Mouse (Mus musculus) adrenal gland, postnatal 36 days (tissue): ENCODE results near the gene Ciita. TPM values are rescaled to one million over a fixed set of nuclear protein-coding genes. Genes with fewer than 3 reads are reported as not detected.

Experiments
- DNase-seq, 2 experiments: peaks; one replicate each; pipeline ENCODE4 v3.0.0; 2021; ENCODE audit warnings: mixed read lengths in 1 of 2
- long read RNA-seq, 2 experiments: library from polyadenylated mRNA; stranded (forward); transcript quantifications; one replicate each; pipeline ENCODE4 v2.0.0; 2021; ENCODE audit warnings: borderline sequencing depth in 2 of 2
- total RNA-seq, 2 experiments: library from RNA; stranded (reverse); gene quantifications; 2 replicates each; pipeline ENCODE4 v1.2.3; 2021

The Ciita gene
- total RNA-seq, result 1 to 10 TPM; 1.7 TPM
- long read RNA-seq, experiment 1, result 0 reads
- long read RNA-seq, experiment 2, result 0 reads

DNA sequence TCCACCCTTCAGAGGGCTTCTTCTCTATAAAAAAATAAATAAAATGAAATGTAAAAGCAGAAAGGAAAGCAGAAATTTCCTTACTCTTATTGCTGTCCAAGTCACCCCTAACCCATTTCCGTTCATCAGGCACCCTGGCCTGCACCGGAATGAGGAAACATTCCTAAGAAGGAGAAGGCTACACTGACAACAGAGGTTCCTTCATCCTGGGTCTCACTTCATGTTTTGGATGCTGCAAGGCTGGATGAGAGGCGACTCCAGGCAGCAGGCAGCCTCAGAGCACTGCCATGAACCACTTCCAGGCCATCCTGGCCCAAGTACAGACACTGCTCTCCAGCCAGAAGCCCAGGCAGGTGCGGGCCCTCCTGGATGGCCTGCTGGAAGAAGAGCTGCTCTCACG, at the start of gene Ciita:
TSS of gene Ciita (plus strand) at position 203 of the 400 bp plus-strand sequence.
- no peak for DNase-seq

DNA sequence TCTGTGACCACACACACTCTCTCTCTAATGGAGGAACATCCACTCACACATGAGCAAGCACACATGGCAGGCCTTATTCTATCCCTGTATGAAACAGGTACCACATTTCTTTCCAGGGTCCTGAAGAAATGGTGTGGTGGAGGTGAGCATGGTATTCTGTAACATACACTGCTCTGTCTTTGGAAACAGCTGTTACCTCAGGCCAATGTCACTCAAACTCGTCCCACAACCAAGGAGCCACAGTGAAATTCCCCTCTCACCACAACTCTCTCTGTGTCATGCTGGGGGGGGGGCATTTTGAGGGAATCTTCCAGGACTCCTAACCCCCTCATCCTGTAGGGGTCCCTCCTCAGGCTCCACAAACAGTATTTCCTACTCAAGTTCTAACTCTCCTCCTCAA, 47.9 kb upstream of the Ciita start:
- no peak for DNase-seq

DNA sequence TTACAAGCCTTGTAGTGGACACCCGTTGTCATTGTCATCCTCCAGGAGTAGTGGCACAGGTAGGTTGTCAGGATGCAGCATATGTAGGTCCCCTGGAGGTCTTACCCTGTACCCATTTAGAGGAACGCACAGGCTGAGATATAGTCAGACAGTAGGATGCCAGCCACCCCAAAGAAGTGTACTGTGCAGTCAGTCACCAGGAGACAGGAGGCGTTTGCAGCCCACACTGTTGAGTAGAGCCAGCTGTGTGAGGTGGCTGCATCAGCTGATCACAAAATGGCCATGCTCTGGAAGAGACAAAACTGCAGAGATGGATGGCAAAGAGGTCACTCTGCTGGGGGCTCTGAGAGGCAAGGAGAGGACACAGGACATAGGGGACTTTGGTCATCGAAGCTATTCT, 47.5 kb upstream of the Ciita start:
- DNase-seq, result no peak

DNA sequence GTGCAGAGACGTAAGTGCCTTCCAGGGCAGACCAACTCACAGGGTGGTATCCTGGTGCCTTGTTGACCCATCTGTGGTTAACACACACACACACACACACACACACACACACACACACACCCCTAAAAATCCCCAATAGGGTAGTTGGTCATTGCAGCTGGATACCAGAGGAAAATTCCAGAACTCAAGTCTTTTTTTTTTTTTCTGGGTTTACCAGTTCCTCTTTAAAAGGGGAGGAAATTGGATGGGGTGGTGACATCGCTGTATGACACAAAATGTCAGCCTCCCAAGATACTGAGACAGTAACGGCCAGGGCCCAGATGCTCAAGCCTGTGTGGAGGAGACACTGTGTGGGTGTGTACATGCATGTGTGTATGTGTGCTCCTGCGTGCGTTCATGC, 46.5 kb upstream of the Ciita start:
- no peak for DNase-seq

DNA sequence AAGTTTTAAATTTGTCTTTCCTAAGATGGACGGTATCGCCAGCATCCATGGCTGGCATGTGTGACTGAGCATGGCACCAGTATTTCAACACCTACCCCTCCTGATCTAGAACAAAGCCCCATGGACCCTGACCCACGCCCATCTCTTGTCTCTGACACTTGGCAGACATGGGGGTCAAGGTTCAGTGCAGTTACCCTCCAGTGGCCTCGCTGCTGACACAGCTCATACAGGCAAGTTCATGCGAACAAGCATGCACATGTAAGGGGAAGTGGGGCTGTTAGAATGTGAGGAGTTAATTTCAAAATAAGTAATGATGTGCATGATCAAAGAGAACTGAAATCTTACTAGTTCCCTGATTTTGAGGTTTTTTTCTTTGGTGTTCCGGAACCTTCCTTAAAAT, 43.7 kb upstream of the Ciita start:
- no peak for DNase-seq

DNA sequence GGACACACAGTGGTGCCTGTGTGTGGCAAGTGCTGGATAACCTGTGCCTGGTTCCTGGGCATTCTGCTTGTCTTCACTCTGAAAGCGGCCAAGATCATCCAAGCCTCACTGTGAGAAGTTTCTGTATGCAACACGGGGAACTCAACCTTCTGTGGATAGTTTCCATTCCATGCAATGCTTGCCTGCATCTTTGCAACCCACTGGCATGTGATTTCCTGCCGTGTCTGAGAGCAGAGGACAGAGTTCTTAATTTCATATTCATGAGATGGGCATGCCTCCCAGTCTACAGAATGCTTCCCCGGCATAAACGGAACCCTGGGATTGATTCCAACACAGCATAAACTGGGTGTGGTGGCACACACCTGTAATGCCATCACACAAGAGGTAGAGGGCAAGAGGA, 41.8 kb upstream of the Ciita start:
- no peak for DNase-seq

DNA sequence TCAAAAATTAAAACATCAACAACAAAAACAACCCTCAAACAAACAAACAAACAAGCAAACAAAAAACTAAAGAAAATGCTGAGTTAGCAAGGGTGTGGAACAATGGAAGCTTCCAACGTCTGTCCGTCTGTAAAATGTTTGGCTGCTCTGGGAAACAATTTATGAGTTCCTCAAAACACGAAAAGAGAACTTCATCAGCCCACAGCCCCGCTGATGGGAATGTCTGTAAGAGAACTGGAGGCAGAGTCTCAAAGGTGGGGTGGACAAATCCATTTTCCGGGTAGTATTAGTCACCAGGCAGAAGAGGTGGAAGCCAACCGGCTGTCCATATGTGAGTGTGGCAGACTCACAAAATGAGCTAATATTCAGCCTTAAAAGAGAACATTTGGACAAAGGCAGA, 38.5 kb upstream of the Ciita start:
- DNase-seq, result no peak

DNA sequence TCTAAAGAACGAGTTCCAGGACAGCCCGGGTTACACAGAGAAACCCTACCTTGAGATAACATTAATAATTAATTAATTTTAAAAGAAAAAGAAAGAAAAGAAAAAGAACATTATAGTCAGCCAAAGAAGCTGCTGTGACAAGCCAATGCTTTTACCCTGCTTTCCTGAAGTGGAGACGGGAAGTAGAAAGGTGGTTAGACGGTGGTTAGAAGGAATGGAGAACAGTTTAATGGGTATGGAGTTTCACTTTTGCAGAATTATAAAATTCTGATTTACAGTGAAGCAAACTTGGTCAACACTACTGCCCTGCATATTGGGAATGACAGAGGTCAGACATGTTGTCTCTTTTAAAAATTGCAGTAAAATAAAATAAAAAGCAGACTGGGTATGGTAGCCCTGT, 38.1 kb upstream of the Ciita start:
- no peak for DNase-seq

DNA sequence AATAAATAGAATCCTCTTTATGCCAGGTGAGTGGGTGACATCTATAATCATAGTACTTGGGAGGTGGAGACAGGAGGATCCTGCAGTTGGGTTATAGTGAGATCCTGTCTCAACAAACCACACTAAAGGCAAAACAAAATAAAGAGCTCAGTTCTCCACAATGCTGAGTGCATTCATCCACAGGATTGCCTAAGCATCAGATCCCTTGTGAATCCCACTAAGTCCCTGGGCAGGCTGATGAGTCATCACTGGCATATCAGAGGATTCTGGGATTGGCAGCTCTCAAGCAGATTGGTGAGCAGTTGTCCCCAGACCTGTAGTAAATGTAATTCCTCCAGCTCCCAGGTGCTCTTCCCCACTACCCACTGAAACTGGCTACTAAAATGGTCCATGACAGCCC, 36.1 kb upstream of the Ciita start:
- no peak for DNase-seq

DNA sequence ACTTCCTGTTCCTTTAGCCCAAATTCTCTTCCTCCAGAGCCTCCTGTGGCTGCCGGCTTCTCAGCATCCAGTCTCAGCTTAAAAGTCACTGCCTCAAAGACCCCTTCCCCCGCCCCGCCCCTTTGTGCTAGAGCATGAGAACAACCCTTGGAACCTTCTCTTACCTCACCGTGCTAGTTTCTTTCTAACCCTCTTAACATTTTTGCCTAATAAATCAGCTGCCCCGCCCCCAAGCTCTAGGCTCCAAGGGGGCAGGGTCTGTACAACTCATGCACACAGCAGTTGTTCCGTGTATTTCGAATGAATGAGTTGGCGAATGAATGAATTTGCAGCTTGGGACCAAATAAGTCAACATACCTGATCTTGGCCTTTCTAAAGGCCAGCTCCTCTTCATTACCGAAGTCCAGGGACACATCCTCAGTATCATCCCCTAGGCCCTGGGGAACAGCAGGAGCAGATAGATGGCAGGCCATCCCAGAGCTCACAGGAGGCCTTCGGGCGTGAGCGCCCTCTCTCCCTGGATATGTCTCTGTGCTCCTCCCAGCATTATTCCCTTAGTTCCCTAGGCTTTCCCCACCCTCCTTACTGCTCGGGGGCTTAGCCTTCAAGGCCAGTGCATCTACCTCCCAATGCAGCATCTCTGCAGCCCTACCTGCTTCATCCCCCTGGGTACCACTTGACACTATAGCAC, 33.1 kb upstream of the Ciita start:
- DNase-seq, result no peak

DNA sequence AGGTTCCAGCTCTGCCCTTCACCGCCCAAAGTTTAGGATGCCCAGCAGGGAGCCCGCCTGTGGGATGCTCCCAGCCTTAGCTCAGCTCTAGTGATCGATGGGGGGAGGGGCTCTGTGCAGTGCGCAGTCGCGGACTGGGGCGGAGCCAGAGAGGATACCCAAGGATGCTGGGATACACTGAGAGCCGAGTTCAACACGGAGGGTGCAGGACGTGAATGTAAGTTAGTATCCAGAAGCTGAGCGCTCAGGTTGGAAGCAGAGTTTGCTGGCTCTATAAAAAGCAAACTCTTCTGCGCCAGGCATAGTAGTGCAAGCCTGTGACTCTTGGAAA, 32.6 kb upstream of the Ciita start, which contains the start of gene Tvp23a:
TSS of gene Tvp23a (minus strand) at position 99 of the 331 bp plus-strand sequence.
- DNase-seq, result peak; percentile 25 to 64

DNA sequence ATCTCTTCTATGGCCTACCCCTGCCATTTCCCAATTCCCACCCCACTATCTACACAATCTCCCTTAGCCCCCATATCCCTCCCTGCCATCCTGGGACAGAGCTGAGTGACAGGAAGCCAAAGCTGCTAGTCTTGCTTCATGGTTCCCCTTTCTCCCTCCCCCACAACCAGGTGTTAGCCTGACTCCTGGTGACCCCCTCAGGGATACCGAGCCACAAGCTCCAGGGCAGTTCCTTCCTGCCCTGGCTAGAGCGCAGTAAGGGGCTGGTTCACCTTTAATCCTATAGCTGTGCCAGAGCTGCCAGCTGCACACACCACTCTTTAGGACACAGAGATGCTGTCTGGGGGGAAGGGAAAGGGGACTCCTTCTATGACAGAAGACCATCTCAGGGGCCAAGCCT, 32.1 kb upstream of the Ciita start:
- DNase-seq, result no peak

DNA sequence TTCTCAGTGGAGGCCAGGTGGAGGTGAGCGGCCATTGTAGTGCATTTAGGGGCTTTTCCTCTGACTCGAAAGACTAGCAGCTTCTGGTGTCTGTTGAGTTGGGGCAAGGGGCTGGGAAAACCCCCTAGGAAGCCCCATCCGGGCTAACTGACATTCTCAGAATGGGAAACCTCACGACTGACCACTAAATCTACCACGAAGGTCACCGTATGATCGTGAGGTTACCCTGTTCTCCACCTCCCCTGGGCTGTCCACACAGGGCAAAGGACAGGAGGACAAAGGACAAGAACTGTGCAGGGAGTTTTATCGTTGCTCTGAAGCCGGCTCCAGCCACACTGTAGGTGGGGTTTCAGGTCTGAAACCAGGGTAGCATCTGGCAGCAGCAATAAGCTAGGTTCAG, 30.9 kb upstream of the Ciita start:
- no peak for DNase-seq

DNA sequence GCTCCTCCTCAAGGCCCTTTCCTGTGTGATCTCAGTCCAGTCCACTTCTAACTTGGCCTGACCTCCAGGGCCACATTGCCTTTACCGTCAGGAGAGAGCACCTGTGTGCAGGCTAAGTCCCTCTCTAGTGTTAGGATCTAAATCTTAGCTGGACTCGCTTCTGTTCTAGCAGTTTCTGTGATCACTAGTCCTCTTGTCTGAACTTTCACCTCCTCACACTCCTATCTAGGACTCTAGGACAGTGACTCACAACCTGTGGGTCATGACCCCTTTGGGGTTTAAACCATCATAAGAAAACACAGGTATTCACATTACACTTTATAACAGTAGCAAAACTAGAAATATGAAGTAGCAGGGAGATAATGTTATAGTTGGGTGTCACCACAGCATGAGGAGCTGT, 28.0 kb upstream of the Ciita start:
- DNase-seq, result no peak

DNA sequence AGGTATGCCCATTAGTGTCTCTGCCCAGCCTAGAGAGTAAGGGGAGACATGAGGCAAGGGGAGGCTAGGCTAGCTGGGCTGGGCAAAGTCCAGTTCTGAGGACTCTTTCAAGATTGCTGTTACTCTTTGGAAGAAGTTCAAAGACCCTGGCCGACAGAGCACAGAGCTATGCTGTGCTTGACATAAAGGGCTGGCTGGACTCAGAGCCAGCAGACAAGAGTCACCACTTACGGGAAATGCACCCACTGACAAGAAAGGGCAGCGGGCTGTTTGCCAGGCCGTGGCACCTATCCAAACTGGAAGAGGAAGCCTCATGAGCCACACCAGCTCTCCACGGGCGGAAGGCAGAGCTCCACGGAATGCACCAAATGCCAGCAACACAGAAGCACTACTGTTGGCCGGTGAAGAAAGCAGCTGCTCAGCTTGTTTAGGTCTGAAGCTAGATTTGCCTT, 27.4 kb upstream of the Ciita start:
- DNase-seq, result peak; percentile 93 to 94

DNA sequence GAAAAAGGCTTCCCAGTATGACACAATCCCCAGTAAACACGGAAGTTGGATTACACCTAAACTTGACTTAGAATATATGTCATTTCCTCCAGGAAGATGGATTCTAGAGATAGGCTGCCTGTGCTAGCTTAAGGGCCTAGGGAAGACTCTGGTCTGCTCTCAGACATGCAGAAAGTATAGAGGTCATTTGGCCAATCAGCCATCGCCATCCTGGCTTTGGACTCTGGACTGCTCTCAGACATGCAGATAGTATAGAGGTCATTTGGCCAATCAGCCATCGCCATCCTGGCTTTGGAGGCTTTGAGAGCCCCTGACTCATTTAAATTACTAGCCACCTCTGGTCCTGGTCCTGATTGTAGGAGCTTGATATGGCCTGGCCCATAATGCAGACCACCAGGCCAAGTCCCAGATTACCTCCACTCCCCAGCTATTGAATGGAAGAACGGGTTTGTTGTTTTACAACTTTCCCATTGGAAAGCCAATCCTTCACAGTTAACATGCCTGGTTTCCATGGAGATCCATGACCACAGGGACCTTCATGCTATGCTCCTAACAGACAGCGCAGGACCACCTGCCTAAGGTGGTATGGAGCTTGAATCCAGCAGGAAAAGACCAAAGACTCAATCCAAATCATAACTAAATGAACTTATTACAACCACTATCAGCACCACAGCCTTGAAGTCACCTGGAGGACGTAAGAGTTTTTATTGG, 25.8 kb upstream of the Ciita start:
- no peak for DNase-seq

DNA sequence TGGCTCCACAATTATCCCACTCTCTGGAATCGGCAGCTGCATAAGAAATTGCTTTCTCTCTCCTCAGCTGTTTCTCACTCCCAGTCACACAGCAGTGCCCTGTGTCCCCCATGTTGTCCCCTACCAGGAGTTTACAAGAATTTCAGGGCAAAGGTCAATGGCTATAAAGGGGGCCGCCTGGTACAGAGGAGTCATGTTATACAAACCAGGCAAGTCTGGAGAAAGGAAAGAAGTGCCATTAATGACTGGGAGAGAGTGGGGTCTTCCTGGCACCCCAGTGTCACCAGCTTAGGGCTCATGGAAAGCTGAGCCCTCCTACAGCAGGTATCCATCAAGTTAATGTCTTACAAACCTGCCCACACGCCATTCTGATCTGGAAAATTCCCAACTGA, 25.3 kb upstream of the Ciita start:
- DNase-seq, result no peak

DNA sequence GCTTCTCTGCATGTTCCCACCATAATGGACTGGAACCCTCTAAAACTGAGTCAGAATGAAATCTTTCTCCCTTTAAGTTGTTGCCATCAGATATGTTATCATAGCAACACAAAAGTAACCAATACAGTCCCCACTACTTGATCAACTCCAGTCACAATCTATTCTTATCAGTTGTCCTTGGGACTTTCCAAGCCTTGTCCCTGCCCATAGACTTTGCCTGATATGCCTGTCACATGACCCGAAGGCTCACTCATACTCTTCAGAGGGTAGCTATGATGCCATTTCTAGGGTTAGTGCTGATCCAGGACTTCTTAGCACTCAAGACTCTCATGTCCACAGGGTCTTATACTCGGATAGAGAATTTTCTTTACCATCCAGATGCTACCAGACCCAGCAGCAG, 19.7 kb upstream of the Ciita start:
- no peak for DNase-seq

DNA sequence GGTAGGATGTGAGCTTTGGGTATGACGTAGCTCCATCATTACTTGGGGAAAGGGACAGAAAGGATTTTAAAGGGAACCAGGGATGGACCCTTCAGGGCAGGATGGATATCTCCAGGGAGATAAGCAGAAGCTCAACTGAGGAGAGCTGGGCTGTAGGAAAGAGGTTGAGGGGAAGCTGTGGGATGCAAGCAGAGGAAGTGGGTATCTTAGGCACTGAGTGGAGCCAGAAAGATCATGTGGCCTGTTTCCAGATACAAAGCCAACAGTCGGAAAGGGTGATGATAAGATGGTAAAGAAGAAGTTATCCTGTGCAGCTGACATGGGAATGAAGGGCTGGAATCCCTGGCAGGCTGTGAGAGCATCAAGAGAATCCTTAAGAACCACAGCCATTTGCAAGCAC, 18.7 kb upstream of the Ciita start:
- no peak for DNase-seq

DNA sequence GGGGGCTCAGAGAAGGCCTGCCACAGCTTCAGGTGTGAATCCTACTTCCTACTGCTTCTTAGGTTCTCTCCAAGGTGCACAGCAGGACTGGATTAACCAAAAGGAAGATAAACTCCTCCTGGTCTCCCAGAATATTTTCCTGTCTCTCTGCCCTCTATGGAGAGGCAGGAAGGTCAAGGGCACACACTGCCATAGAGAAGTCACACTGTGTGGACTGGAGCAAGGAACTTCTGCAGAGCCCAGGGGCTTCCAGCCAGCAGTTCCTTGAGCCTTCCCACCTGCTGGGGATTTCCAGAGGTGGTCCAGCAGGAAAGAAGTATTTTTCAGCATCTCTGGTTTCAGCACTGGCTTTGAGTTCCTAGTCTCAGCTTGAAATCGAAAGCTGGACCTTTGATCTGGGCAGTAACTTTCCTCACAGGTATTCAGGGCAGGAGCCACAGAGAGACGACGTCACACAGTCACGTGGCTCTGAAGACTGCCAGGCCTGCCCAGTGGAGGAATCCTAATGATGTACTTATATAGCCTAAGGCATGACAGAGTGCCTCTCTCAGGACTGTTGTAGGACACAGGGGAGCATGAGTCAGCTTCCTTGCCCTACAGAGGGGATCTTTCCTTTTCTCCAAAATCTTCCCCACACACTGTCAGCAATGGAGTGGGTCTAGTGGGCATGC, 14.7 kb upstream of the Ciita start:
- no peak for DNase-seq

DNA sequence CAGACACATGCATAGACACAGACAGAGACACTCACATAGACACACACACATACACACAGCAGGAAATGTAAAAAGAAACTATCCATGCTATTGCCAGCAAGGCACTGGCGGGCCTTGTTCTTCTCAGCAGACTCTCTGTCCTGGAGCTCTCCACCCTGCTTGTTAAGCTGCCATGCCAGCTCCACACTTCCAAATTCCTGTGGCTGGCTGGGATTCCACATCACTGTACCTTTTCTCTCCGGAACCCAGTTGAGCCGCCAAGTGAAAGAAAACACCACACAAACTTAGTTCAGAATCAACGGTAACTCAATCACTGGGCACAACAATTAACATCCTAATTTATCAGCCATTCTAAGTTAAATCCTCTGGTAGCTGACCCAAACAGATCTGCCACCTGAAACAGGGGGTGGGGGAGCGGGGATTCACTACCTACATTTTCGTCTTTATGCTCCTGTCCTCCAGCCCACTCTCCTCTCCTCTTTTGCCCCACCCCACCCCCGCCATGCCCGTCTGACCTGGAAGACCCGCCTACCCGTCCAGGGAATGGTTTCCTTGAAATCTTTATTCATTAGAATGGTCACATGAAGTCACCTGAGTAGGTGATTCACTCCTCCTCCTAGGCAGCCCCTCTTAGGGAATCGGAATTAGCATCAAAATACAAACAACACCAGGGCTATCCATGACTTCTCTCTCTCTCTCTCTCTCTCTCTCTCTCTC, 12.3 kb upstream of the Ciita start:
- no peak for DNase-seq

DNA sequence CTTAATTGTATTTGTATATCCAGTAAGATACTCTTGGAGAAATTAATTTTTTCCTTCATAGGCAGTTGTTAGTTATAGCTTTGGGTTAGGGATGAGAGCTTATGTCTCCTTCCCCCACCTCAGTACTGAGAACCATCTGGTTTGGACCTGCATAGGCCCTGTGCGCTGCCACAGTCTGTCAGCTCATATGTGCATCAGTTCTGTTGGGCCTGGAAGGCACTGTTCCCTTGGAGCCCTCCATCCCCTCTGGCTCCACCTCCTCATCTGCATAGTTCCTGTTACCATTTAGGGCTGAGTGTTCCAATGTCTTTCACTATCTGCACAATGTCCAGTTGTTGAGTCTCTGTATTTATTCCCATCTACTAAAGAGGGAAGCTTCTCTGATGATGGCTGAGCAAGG, 11.7 kb upstream of the Ciita start:
- DNase-seq, result no peak

DNA sequence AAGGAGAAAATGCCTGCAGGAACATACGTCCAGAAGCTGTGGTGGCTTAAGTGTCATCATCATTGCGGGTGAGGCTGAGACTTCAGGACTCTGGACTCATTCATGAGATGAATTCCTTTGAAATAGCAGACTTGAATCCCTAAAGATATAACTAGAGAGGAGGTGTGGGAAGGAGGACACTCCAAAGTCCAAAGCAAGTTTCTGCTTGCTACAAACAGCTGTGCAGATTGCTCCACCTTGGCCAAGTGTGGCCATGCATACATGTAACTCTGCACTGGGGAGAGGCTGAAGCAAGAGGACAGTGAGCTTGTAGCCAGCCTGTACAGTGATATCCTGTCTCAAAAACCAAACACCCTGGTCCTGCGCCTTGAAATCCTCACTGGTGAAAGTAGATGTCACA, 7.9 kb upstream of the Ciita start:
- no peak for DNase-seq
